Mouse (Mus musculus): ENCODE results near the gene Aoc2.

- TF ChIP-seq CTCF (IDR thresholded peaks at IDR 0.05 in 2 of 3, conservative IDR thresholded peaks at IDR 0.05 in 1 of 3; ENCODE audit: control insufficient read depth in 1 of 3, insufficient read depth in 1 of 3, low read depth in 2 of 3, low read length in 3 of 3, poor library complexity in 1 of 3, severe bottlenecking in 1 of 3) (peak; percentile 31 to 65 (median 50); a peak in 5 of 6 replicates), SMC3 (IDR thresholded peaks at IDR 0.05; ENCODE audit: low read depth, low read length) (peak; percentile 37; the same call in 1 of the 2 replicates), CHD2 (IDR thresholded peaks at IDR 0.05; ENCODE audit: low read length) (no peak), ETS1 (IDR thresholded peaks at IDR 0.05; ENCODE audit: low read depth, low read length) (no peak), NRF1 (IDR thresholded peaks at IDR 0.05; ENCODE audit: insufficient read depth, low read depth, low read length, poor library complexity, severe bottlenecking) (no peak), MAFK (IDR thresholded peaks at IDR 0.05; ENCODE audit: borderline replicate concordance, low read depth, low read length) (no peak), USF1 (IDR thresholded peaks at IDR 0.05; ENCODE audit: low read depth, low read length) (no peak), RAD21 (IDR thresholded peaks at IDR 0.05; ENCODE audit: low read depth, low read length) (peak; percentile 4), MYC (IDR thresholded peaks at IDR 0.05; ENCODE audit: low read depth, low read length) (no peak), ZKSCAN1 (IDR thresholded peaks at IDR 0.05; ENCODE audit: low read depth, low read length) (no peak), POLR2A (IDR thresholded peaks at IDR 0.05; ENCODE audit: control insufficient read depth in 1 of 2, insufficient read depth in 1 of 2, low read depth in 1 of 2, low read length in 2 of 2, poor library complexity in 1 of 2) (no peak), KAT2A (conservative IDR thresholded peaks at IDR 0.05; ENCODE audit: low read depth, low read length) (no peak), MEF2A (IDR thresholded peaks at IDR 0.05; ENCODE audit: extremely low read depth, insufficient replicate concordance, low read depth, low read length, poor library complexity, severe bottlenecking) (no peak), HCFC1 (IDR thresholded peaks at IDR 0.05; ENCODE audit: low read depth, low read length) (no peak)
Observed at GRCm38 (mm10) chr11:101335685-101336084, 10.8 kb downstream of the Aoc2 start.
